Mouse (Mus musculus) forebrain, embryonic 15.5 days (tissue): ENCODE results near the gene Fitm1. TPM values are rescaled to one million over a fixed set of nuclear protein-coding genes. Genes with fewer than 3 reads are reported as not detected.

Source experiments
- ATAC-seq: fragments of 200-750 bp; cut with Nextera tagmentation; replicated peaks from 2 replicates; pipeline ENCODE4 v1.8.0; 2017; ENCODE audit warnings: mild to moderate bottlenecking, moderate TSS enrichment, moderate library complexity
- H3K27ac ChIP-seq: fragments of 300-500 bp; sonication (generic); replicated peaks from 2 replicates; pipeline ENCODE4 v1.5.1; 2015; ENCODE audit warnings: mild to moderate bottlenecking, inconsistent platforms
- H3K27me3 ChIP-seq: fragments of 300-500 bp; sonication (generic); 2 replicates; pipeline ENCODE4 v1.6.1; 2015; ENCODE audit warnings: inconsistent platforms
- H3K36me3 ChIP-seq: fragments of 300-500 bp; sonication (generic); 2 replicates; pipeline ENCODE4 v1.6.1; 2015; ENCODE audit warnings: mild to moderate bottlenecking, inconsistent platforms
- H3K4me1 ChIP-seq: fragments of 300-500 bp; sonication (generic); 2 replicates; pipeline ENCODE4 v1.6.1; 2015; ENCODE audit warnings: inconsistent platforms
- H3K4me2 ChIP-seq: fragments of 300-500 bp; sonication (generic); replicated peaks from 2 replicates; pipeline ENCODE4 v1.6.1; 2015; ENCODE audit warnings: mild to moderate bottlenecking, inconsistent platforms
- H3K4me3 ChIP-seq: fragments of 300-500 bp; sonication (generic); 2 replicates; pipeline ENCODE4 v1.5.1; 2015; ENCODE audit warnings: mild to moderate bottlenecking, inconsistent platforms
- H3K9ac ChIP-seq: fragments of 300-500 bp; sonication (generic); replicated peaks from 2 replicates; pipeline ENCODE4 v1.6.1; 2015; ENCODE audit warnings: mild to moderate bottlenecking, inconsistent platforms
- H3K9me3 ChIP-seq: fragments of 300-500 bp; sonication (generic); 2 replicates; pipeline ENCODE4 v1.6.1; 2016; ENCODE audit warnings: inconsistent platforms
- WGBS: fragments of 180-500 bp; shearing (Covaris S2); methylation state at CpG from one replicate; pipeline ENCODE4 v1.1.7; 2015; ENCODE audit warnings: mixed read lengths; 5-methylcytosine and 5-hydroxymethylcytosine counted together
- polyA plus RNA-seq: library from polyadenylated mRNA; unstranded; fragments of >200 nt; fragmentation: Nextera tagmentation; extraction: Ambion mirVana; gene quantifications from 2 replicates; pipeline ENCODE4 v1.2.1, GENCODE M21; 2015

The Fitm1 gene
- polyA plus RNA-seq: not detected in 2 replicates

- no peaks in the 10 kb centered on the region for H3K27me3 ChIP-seq
- no peaks in the 10 kb centered on the region for H3K9me3 ChIP-seq
- ATAC-seq: no peak
- peaks cover 3% of the 10 kb centered on the region; the same call in 1 of the 2 replicates for H3K36me3 ChIP-seq
- H3K27ac ChIP-seq: no peak within 1 kb of the TSS
- no peak within 1 kb of the TSS for H3K9ac ChIP-seq
- no peak within 1 kb of the TSS for H3K4me3 ChIP-seq
- WGBS: 69% methylated on average over 8 of the region's 8 CpGs
- H3K4me2 ChIP-seq: no peak within 1 kb of the TSS
- H3K4me1 ChIP-seq: peaks cover 12% of the 10 kb centered on the region
These were observed at the start of gene Fitm1 for GRCm38 (mm10) chr14:55575302-55575701. Gene Fitm1 (plus strand): TSS chr14:55575617.

- Histone ChIP-seq H3K27ac (no peak overlapping the region), H3K9ac (no peak overlapping the region), H3K36me3 (no peaks in the 10 kb centered on the region), H3K4me2 (no peak overlapping the region), H3K27me3 (no peaks in the 10 kb centered on the region; the same call in 1 of the 2 replicates), H3K9me3 (no peaks in the 10 kb centered on the region), H3K4me3 (no peak overlapping the region), H3K4me1 (no peaks in the 10 kb centered on the region)
- ATAC-seq: no peak
- WGBS: 84% methylated on average over 2 of the region's 2 CpGs
These were observed 48.7 kb upstream of the Fitm1 start for GRCm38 (mm10) chr14:55526674-55527073.

GRCm38 (mm10) chr14:55527940-55528339, 47.5 kb upstream of the Fitm1 start:
- no peaks in the 10 kb centered on the region for H3K36me3 ChIP-seq
- no peak overlapping the region for H3K9ac ChIP-seq
- H3K9me3 ChIP-seq: no peaks in the 10 kb centered on the region
- H3K27ac ChIP-seq: no peak overlapping the region
- WGBS: 27% methylated on average over 3 of the region's 3 CpGs
- ATAC-seq: no peak
- no peak overlapping the region for H3K4me2 ChIP-seq
- no peaks in the 10 kb centered on the region for H3K4me1 ChIP-seq
- no peak overlapping the region for H3K4me3 ChIP-seq
- H3K27me3 ChIP-seq: no peaks in the 10 kb centered on the region

- Histone ChIP-seq H3K4me1 (peaks cover 13% of the 10 kb centered on the region), H3K9ac (no peak overlapping the region), H3K36me3 (no peaks in the 10 kb centered on the region), H3K27me3 (no peaks in the 10 kb centered on the region), H3K4me3 (no peak overlapping the region), H3K4me2 (no peak overlapping the region), H3K9me3 (no peaks in the 10 kb centered on the region), H3K27ac (no peak overlapping the region)
- no peak for ATAC-seq
- 54% methylated on average over 6 of the region's 6 CpGs for WGBS
These were observed 39.2 kb upstream of the Fitm1 start for GRCm38 (mm10) chr14:55536116-55536745.

GRCm38 (mm10) chr14:55540067-55540786, 35.2 kb upstream of the Fitm1 start, which contains the start of gene Pck2:
Gene Pck2 (plus strand): TSS chr14:55540266.
- ATAC-seq: peak; percentile 83
- Histone ChIP-seq H3K4me2 (peak within 1 kb of the TSS; percentile 86), H3K27ac (peak within 1 kb of the TSS; percentile 85), H3K27me3 (no peaks in the 10 kb centered on the region), H3K4me1 (peaks cover 31% of the 10 kb centered on the region), H3K9me3 (no peaks in the 10 kb centered on the region), H3K36me3 (0 out of 2 replicates have a peak, but pooled peaks cover 3% of the 10 kb centered on the region), H3K9ac (peak within 1 kb of the TSS; percentile 72), H3K4me3 (peak within 1 kb of the TSS; percentile 58)
- WGBS: under 1% methylated on average over 32 of the region's 32 CpGs

- H3K9ac ChIP-seq: peak overlapping the region; percentile 72
- peaks cover 31% of the 10 kb centered on the region for H3K4me1 ChIP-seq
- peak; percentile 65 for ATAC-seq
- no peaks in the 10 kb centered on the region for H3K9me3 ChIP-seq
- 0 out of 2 replicates have a peak, but pooled peaks cover 3% of the 10 kb centered on the region for H3K36me3 ChIP-seq
- WGBS: 3% methylated on average over 10 of the region's 10 CpGs
- peak overlapping the region; percentile 86 for H3K4me2 ChIP-seq
- peak overlapping the region; percentile 85 for H3K27ac ChIP-seq
- H3K27me3 ChIP-seq: no peaks in the 10 kb centered on the region
- peak overlapping the region; percentile 58 for H3K4me3 ChIP-seq
These were observed 34.6 kb upstream of the Fitm1 start for GRCm38 (mm10) chr14:55540787-55541321.

- 95% methylated on average over 12 of the region's 12 CpGs for WGBS
- no peak for ATAC-seq
- no peaks in the 10 kb centered on the region for H3K27me3 ChIP-seq
- H3K4me3 ChIP-seq: no peak overlapping the region
- H3K27ac ChIP-seq: no peak overlapping the region
- 0 out of 2 replicates have a peak, but pooled peaks cover 3% of the 10 kb centered on the region for H3K36me3 ChIP-seq
- H3K4me1 ChIP-seq: peaks cover 31% of the 10 kb centered on the region
- H3K9ac ChIP-seq: no peak overlapping the region
- no peaks in the 10 kb centered on the region for H3K9me3 ChIP-seq
- H3K4me2 ChIP-seq: no peak overlapping the region
These were observed 33.1 kb upstream of the Fitm1 start for GRCm38 (mm10) chr14:55542268-55542667.

- Histone ChIP-seq H3K4me1 (peaks cover 31% of the 10 kb centered on the region), H3K4me2 (no peak overlapping the region), H3K9me3 (no peaks in the 10 kb centered on the region), H3K4me3 (no peak overlapping the region), H3K36me3 (peaks cover 19% of the 10 kb centered on the region), H3K27me3 (no peaks in the 10 kb centered on the region), H3K27ac (no peak overlapping the region), H3K9ac (no peak overlapping the region)
- ATAC-seq: no peak
- 41% methylated on average over 9 of the region's 9 CpGs for WGBS
These were observed 31.1 kb upstream of the Fitm1 start for GRCm38 (mm10) chr14:55544334-55544733.

GRCm38 (mm10) chr14:55550191-55550590, 25.2 kb upstream of the Fitm1 start:
- WGBS: 73% methylated on average over 6 of the region's 6 CpGs
- no peak for ATAC-seq
- H3K27ac ChIP-seq: no peak overlapping the region

GRCm38 (mm10) chr14:55551347-55551746, 24.1 kb upstream of the Fitm1 start:
- Histone ChIP-seq H3K4me2 (no peak overlapping the region), H3K27ac (no peak overlapping the region), H3K9me3 (no peaks in the 10 kb centered on the region), H3K27me3 (no peaks in the 10 kb centered on the region), H3K4me1 (no peaks in the 10 kb centered on the region), H3K4me3 (no peak overlapping the region), H3K9ac (no peak overlapping the region), H3K36me3 (peaks cover 18% of the 10 kb centered on the region)
- WGBS: 68% methylated on average over 5 of the region's 5 CpGs
- ATAC-seq: no peak

More at GRCm38 (mm10) chr14:55550191-55550590, 25.2 kb upstream of the Fitm1 start:
- Histone ChIP-seq H3K27me3 (no peaks in the 10 kb centered on the region), H3K4me2 (no peak overlapping the region), H3K9me3 (no peaks in the 10 kb centered on the region), H3K9ac (no peak overlapping the region), H3K4me1 (no peaks in the 10 kb centered on the region), H3K36me3 (peaks cover 18% of the 10 kb centered on the region), H3K4me3 (no peak overlapping the region)

GRCm38 (mm10) chr14:55551794-55552193, 23.6 kb upstream of the Fitm1 start:
- H3K4me3 ChIP-seq: no peak overlapping the region
- peaks cover 18% of the 10 kb centered on the region for H3K36me3 ChIP-seq
- no peaks in the 10 kb centered on the region for H3K4me1 ChIP-seq
- H3K4me2 ChIP-seq: no peak overlapping the region
- no peaks in the 10 kb centered on the region for H3K9me3 ChIP-seq
- H3K9ac ChIP-seq: no peak overlapping the region
- ATAC-seq: no peak
- no peaks in the 10 kb centered on the region for H3K27me3 ChIP-seq
- 87% methylated on average over 8 of the region's 8 CpGs for WGBS
- H3K27ac ChIP-seq: no peak overlapping the region

- no peaks in the 10 kb centered on the region; the same call in 1 of the 2 replicates for H3K36me3 ChIP-seq
- no peak overlapping the region for H3K27ac ChIP-seq
- no peak for ATAC-seq
- no peaks in the 10 kb centered on the region for H3K27me3 ChIP-seq
- peaks cover 7% of the 10 kb centered on the region for H3K4me1 ChIP-seq
- no peak overlapping the region for H3K4me2 ChIP-seq
- no peaks in the 10 kb centered on the region for H3K9me3 ChIP-seq
- no peak overlapping the region for H3K9ac ChIP-seq
- H3K4me3 ChIP-seq: no peak overlapping the region
These were observed 20.8 kb upstream of the Fitm1 start for GRCm38 (mm10) chr14:55554635-55555034.
